Mouse (Mus musculus) heart, adult 18-20 months (tissue): ENCODE data around the gene 2010111I01Rik. TPM values are rescaled to one million over a fixed set of nuclear protein-coding genes. Genes with fewer than 3 reads are reported as not detected.

Experiments
- DNase-seq, 2 experiments: peaks; one replicate each; pipeline ENCODE4 v3.0.0; 2021 to 2022; ENCODE audit warnings: mixed read lengths in 1 of 2
- total RNA-seq, 2 experiments: library from RNA; stranded (reverse); gene quantifications; 2 replicates each; pipeline ENCODE4 v1.2.3; 2021

Gene 2010111I01Rik
- total RNA-seq, 2 experiments from 2014 or later, result 82.0 to 84.9 TPM

DNA sequence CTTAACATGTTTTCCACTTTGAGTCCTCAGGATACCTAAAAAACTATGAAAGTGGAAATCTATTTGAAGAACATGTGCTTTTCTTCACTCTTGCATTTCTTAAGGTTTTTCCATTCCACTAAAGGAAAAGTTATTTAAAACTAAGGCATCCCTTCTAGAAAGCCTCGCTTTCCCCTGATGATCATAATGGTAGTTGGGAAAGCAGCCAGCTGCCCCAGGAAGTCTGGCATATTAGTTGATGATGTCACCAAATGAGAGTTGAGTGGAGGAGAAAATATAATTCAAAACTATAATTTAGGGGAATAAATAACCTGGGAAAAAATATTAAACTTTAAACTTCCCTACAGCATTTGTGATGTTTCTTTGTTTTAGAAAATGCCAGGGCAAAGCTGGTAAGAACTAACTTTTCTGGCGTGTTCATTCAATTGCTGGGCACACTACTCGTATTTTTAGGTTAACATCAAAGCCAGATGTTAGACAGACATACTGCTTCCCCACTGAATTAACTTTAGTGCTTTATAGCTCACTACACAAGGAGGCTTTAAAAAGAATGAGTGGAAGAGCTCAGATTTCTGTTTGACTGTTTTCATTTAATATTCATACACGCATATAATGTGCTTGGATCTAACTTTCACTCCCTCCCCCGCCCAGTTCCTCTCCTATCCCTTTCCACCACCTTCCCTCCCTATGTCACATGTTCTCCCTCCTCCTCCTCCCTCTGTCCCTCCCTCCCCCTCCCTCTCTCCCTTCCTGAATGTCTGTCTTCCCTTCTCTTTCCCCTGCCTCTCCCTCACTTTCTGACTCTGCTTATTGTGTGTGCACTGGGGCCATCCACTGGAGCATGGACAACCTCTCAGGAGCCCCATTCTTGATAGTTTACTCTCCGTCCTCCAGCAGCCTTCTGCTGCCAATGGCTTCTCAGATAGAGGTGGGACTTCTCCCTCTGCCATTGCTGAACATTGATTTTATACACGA is 58.8 kb downstream of the 2010111I01Rik start:
- peak in 1 of 2 experiments; percentile 18 for DNase-seq

DNA sequence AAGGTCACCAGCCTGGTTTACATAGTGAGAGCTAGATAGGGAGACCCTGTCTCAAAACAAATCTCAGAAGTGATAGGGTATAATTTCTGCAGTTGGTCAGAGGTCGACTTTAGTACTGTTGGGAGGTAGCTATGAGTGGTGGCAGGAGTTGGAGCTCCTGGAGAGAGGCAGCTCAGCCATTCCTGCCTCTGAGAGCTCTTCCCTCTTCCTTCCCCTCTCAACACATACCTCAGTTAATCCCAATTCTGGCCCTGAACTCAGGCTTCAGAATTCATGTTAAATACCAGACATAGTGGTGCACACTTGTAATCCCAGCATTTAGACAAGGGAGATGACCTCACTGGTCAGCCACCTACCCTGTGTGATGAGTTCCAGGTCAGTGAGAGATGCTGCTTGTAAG is 65.3 kb downstream of the 2010111I01Rik start:
- DNase-seq, result no peak

DNA sequence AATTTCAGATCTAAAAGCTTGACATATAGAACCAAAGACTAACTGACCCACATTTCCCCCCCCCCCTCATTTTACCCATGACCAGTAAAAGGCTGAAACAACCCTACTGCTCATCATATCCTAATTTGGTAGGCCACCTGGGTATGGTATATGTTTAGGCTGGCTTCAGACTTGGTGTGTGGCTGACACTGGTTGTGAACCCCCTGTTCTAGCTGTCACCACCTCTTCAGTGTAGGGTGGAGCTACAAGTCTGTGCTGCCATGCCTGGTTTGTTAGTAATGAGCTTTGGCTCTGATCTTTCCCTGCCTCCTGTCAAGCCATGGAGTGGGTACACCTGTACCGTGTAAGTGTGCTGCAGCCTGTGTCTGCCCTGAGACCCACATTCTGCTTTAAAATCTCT is 66.6 kb downstream of the 2010111I01Rik start:
- DNase-seq, result no peak

DNA sequence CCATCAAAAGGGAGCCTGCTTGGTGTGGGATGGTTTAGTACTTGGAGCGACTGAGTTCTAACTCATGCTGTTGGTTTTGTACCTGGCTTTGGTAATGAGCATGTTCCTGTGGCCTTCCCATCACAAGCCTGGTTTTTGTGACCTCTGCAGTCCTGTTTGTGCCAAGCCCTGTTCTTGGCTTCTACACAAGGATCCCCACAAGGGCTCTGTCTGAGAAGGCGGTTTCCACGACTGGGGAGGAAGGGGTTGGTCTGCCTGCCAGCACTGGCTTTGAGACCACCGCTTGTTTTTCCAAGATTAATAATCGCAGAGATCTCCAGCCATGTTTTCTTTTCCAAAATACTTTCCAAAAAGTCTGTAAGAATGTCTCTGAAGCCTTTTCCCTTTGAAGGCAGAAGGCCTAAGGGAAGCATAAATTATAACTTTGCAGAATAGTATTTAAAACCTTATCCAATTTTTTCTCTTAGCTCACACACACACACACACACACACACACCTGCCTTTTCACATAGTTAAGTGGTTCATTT is 67.7 kb downstream of the 2010111I01Rik start:
- DNase-seq, result peak in 1 of 2 experiments; percentile 31

DNA sequence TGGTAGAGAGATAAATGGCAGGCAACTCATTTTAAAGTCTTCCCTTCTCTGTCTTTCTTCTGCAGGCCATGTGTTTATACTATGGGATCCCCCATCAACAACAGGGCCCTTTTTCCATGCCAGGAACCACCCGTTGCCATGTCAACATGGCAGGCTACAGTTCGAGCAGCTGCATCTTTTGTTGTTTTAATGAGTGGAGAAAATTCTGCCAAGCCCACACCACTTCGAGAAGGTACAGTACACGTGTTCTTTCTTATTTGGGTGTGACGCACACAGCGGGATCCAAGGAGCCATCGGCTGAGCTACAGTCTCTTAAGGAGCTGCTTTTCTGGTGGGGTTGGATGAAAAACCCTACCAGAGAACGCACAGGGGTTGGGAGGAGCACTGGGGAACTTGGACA is 68.3 kb downstream of the 2010111I01Rik start:
- no peak for DNase-seq

DNA sequence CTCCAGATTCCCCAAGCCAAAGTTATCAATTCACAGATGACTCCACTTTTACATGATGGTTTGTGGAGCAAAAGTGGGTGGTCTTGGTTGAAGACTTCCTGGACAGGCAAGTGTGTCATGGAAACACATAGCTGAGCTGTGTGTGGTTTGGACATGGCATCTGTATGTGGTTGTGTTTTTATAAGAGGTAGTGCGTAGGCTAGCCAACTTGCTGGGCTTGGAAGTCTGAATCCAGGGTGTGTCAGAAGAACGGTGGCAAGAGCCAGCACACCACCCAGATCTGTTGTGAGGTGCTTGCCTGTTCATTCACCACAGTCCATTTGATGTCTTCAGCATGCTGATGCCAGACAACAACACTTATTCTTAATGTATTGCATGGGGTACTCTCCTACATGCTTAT is 68.7 kb downstream of the 2010111I01Rik start:
- DNase-seq, result no peak

- DNase-seq, result no peak
Observed at GRCm38 (mm10) chr13:63034666-63035065, 70.0 kb downstream of the 2010111I01Rik start.

- no peak for DNase-seq
Observed at GRCm38 (mm10) chr13:63037906-63038305, 73.2 kb downstream of the 2010111I01Rik start.

DNA sequence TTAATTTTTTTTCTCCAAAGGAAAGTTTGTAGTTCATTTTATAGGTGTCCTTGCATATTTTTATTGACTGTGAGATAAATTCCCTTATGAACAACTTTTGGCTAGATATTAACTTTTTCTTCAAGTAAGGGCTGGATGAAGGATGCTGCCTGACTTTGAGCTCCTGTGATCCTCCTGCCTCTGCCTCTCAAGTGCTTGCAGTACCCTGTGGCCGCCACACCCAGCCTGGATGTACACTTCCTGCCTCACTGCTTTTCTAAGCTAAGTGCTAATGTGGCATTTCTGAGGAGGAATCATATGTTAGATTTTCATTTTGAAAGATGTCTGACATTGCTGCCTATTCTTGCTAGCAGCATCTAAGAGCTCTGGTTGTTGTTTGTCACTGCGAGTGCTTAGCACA is 73.7 kb downstream of the 2010111I01Rik start:
- no peak for DNase-seq

DNA sequence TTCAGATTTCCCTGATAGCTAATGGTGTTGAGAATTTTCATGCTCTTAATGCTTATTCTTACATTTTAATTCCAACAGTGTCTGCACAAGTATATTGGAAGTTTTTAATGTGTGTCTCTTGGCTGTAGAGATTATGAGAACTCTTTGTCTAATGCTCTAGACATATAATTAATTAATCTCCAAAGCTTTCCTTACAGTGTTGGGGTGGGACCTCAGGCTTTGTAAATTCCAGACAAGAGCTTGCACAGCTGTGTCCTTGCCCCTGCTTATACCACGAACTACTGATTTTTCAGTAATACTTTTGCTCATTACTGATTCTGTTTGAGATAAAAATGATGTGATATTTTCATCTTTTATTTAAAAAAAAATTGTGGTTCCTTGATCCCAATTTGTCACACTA is 74.2 kb downstream of the 2010111I01Rik start:
- DNase-seq, result no peak

DNA sequence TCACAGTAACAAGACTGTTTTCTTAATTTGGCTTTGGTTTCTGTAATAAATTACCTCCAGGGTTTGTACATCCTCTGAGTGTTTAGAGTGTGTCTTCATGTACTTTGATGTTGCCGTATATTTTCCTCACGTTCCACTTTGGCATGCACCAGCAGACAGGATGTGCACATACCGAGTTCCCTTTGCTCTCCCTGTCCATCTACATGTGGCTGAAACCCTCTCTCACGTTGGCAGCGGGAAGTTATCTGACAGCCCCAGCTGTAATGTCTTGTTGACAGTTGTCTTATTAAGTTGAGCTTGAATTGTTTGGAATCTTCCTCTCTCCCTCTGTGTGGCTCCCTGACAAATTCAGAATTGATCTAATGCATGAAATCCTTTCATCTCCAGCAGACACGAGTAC is 74.6 kb downstream of the 2010111I01Rik start:
- DNase-seq, result no peak

GRCm38 (mm10) chr13:63039848-63040247 is 75.2 kb downstream of the 2010111I01Rik start:
- peak in 1 of 2 experiments; percentile 29 for DNase-seq

DNA sequence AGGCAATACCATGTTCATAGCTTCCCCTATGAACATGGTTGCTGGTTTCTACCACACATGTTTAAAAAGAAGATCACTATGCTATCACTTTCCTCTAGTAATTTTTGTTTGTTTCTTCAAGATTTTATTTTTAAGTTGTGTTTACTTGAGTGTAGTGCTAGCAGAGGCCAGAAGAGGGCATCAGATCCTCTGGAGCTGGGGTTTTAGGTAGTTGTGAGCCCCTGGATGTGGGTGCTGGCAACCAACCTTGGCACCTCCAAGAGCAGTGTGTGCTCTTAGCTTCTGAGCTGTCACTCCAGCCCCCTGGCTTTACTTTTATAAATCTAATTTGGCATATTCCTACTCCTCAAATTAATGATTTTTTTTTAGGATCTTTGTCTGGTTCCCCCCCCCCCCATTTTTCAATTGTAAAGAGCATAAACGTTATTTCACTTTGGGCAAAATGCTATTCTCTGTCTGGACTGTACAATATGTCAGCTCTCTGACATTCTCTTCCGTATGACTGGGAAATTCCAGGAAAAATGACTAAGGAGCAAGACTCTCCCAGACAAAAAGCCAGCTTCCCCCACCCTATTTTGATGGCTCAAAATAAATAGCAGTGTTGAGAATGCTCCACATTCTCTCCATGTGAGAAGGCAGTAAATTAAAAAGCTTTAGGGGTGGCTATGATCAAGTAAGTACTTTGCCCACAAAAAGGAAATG is 81.0 kb downstream of the 2010111I01Rik start:
- DNase-seq, result no peak

GRCm38 (mm10) chr13:63046206-63047020 is 81.7 kb downstream of the 2010111I01Rik start:
- peak; percentile 77 to 92 for DNase-seq

GRCm38 (mm10) chr13:63063706-63064105 is 99.0 kb downstream of the 2010111I01Rik start:
- no peak for DNase-seq

- no peak for DNase-seq
Observed at GRCm38 (mm10) chr13:63066607-63067006, 101.9 kb downstream of the 2010111I01Rik start.

GRCm38 (mm10) chr13:63068371-63069136 is 103.9 kb downstream of the 2010111I01Rik start:
- DNase-seq, result no peak

GRCm38 (mm10) chr13:63071874-63072273 is 107.2 kb downstream of the 2010111I01Rik start:
- DNase-seq, result no peak

- peak; percentile 58 to 80 for DNase-seq
Observed at GRCm38 (mm10) chr13:63072376-63072775, 107.7 kb downstream of the 2010111I01Rik start.

DNA sequence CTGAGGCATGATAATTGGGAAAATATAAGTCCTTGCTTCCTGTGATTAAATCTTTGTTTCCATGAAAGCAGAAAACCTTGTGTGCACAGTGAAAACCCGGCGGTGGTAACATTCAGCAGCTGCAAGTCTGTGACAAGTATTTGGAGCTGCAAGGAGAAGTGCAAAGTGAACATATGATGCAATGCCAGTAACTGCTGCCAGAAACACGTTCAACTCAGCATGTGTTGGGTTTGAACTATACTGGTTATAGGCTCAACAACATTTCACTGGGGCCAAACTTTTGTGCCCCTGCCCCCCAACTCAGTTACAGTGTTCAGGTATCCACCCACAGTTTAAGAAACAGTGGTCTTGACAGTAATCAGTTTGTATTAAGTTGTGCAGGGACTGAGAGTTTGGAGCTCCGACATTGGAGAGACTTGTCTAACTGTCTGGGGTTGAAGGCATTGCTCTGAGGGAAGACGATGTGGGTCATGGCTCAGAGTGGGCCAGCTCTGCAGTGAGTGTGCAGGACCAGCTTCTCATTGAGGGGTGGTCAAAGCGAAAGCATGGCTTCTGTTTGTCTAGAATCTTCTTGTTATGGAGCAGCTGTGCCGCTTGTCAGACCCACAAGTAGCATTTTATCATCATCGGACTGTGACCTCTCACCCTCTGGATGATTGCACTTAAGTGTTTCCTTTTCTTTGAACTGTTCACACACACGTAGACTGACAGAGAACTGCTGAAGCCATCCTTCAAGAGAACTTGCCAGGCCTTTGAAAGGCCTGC is 109.4 kb downstream of the 2010111I01Rik start:
- peak; percentile 74 to 75 for DNase-seq

DNA sequence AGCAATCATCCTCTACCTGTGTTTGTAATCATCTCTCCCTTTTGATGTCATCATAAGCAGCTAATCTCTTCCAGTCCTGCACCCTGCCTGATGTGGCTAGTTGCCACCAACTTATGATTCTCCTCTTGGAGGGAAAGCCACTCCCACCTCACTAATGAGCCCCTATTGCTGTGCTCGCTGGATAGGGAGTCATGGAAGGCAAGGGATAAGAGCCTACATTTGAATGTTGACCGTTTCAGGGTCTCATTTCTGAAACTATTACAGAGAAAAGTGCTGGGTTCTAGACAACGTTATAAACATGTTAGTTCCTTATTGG is 109.9 kb downstream of the 2010111I01Rik start:
- peak in 1 of 2 experiments; percentile 24 for DNase-seq
